Mouse (Mus musculus) cerebellum, adult 11 months (tissue): ENCODE measurements around the gene Scarf2.
A peak's percentile ranks its signal among the peaks of the same experiment; 100 is the strongest.

ENCODE experiments used
- DNase-seq: peaks from one replicate; pipeline ENCODE4 v3.0.0; 2022

The Scarf2 gene

GRCm38 (mm10) chr16:17833321-17833680, 36.2 kb downstream of the Scarf2 start:
- DNase-seq: peak; percentile 62

DNA sequence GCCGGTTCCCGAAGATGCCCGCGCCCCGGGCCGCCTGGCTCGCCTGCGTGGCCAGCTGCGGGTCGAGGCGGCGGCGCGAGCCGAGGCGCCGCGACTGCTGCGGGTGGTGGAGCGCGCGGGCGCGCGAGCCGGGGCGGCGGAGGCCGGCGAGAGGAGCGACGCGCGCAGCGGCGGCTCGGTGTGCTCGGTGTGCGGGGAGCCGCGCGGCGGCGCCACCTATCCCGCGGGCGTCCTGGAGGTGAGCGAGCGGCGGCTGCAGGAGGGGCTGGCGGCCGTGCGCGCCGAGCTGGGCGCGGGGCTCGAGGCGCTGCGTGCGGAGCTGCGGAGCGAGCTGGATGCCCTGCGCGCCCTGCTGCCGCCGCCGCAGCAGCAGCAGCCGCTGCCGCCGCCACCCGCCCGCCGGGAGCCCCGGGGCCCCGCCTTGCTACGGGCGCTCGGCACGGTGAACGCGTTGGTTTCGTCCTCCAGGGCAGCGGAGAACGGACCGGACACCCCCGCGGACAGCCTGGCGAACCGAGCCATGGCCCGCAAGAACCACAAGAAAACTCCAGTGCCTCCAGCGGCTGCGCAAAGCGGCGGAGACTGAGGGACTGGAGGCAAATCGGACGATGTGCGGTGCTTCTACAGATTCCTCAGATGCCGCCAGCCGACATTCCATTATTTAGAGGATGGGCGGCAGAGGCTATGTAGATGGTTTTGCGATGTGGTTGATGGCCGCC, 36.8 kb downstream of the Scarf2 start:
- peak; percentile 67 for DNase-seq

- no peak for DNase-seq
Measured at GRCm38 (mm10) chr16:17834543-17834942, 37.5 kb downstream of the Scarf2 start.

- peak; percentile 38 for DNase-seq
Measured at GRCm38 (mm10) chr16:17835481-17835880, 38.4 kb downstream of the Scarf2 start.

GRCm38 (mm10) chr16:17838051-17838450, 41.0 kb downstream of the Scarf2 start, which contains the start of gene Car15:
Gene Car15, minus strand, starts transcription at chr16:17838364.
- DNase-seq: no peak

- peak; percentile 77 for DNase-seq
Measured at GRCm38 (mm10) chr16:17839976-17840375, 42.9 kb downstream of the Scarf2 start.

DNA sequence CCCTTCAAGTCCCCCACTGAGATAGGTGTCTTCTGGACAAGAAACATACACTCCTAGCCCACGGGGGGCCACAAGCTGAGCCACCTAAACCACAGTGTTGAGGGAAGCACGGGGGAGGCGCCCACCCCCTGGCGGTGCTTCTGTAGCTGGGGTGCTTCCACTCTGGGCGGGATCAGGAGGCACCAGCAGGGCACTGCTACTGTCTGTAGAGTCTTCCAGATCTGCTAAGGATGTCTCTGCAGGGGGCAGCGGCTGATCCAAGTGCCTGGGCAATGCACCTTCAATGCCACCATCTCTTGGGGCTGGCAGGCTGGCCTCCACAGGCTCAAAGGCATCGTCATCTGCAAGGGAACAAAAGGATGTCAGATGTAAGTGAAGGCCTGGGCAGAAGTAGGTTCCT, 45.4 kb downstream of the Scarf2 start:
- no peak for DNase-seq

DNA sequence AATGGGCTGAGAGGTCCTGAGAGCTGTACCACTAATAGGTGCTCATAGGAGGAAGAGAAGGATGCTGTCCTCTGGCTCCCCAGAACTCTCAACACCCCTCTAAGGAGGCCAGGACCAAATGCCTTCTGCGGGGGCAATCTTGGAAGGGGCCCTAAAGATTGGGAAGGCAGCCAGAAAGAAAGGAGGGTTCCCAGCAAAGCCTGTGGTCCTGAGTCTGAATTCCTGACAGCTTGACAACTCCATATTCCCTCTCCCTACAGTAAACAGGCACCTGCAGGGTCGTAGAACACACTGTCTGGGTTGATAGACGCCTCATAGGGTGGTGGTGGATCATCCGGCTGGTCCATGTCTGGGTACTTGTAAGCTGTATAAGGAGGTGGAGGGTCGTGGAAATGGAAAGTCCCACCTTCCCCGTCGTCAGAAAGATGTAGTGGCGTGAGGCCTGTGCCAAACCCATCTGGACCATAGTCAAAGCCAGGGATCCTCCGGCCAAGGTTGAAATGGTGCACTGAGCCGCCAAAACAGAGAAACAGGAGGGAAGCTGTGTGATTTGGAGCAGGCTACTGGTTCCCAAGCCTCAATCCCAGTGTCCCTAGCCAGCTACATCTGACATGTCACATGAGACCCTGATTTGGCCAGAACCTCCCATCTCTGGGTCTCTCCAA, 46.8 kb downstream of the Scarf2 start:
- DNase-seq: no peak

DNA sequence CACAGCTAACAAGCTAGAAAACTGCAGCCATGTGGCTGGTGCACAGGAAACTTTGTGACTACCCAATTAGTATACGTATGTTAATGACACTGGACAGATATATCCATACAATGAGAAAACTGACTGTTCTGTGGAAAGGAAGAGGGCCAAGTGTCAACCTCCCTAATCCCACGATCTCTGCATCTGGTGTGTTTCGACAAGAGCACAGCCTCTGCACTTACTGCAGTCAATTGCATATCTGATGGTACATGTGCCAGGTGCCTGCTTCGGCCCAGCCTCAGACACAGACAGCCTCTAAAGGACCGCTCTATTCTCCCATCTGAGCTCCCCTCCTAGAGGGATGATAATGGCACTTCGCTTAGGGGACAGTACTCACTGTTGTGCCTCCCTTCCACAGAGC, 51.3 kb downstream of the Scarf2 start:
- no peak for DNase-seq

DNA sequence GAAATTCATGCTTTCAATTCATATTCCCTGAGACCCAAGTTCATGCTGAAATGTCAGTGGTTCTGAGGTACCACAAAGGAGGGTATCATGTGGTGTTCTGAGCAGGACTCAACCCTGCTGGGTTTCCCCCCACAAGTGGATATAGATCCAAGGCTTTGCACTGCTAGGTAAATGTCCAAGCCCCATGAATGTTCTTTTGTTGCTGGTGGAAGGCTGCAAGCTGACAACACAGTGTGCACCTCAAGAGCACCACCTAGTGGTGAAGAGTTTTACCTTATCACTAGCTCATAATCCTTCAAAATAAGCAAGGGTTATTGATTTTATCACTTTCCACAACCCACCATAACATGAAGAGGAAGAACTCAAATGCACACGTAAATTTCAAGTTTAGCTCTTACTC, 51.8 kb downstream of the Scarf2 start:
- DNase-seq: no peak

- no peak for DNase-seq
Measured at GRCm38 (mm10) chr16:17849486-17849885, 52.4 kb downstream of the Scarf2 start.

DNA sequence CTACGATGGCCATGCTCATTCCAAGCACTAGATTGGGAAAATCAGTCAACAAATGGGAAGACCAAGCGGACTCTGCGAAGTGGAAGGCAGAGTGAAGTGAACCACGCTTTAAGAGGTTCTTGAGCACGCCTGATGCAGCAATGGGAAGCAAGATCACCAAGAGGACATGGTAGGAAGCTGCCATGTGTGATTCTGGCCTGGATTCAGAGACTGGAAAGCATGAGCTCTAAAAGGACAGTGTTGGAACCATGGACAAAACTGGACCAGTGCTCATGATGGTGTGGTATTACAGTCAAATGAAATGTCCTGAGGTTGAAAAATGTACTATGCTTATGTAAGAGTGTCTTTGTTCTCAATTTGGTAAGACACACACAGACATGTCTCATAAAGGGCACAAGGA, 54.2 kb downstream of the Scarf2 start:
- no peak for DNase-seq

DNA sequence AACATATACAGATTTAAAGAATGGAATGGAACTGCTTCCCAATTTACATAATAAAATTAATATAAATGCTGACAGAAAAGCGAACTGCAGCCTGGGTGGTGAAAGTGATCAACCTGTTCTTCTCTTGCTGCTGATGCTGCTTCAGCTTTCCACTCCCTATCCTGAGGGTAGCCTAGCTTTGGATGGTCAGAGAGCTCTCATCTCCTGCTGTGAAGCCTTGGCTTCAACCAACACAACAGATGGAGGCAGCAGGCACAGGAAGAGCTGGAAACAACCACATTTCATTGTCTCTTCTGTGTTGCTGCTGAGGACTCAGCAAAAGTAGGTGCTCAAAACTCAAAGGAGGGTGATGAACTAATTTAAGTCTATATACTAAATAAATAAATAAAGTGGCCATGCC, 54.8 kb downstream of the Scarf2 start:
- peak; percentile 86 for DNase-seq

GRCm38 (mm10) chr16:17853263-17853662, 56.2 kb downstream of the Scarf2 start:
- no peak for DNase-seq

GRCm38 (mm10) chr16:17857157-17857556, 60.1 kb downstream of the Scarf2 start:
- DNase-seq: no peak
